Mouse (Mus musculus): ENCODE results near the gene Syt1.
A peak's percentile ranks its signal among the peaks of the same experiment; 100 is the strongest.

The Syt1 gene

GRCm38 (mm10) chr10:108524306-108525029 lies 486.3 kb downstream of the Syt1 start:
- peak in 1 of 2 experiments; percentile 12 for DNase-seq (ENCODE audit: low spot score in 2 of 2)

GRCm38 (mm10) chr10:108519156-108519555 lies 491.6 kb downstream of the Syt1 start:
- no peak for DNase-seq (ENCODE audit: low spot score in 2 of 2)

- DNase-seq (ENCODE audit: low spot score in 2 of 2), result no peak
Observed at GRCm38 (mm10) chr10:108517076-108517475, 493.7 kb downstream of the Syt1 start.

DNA sequence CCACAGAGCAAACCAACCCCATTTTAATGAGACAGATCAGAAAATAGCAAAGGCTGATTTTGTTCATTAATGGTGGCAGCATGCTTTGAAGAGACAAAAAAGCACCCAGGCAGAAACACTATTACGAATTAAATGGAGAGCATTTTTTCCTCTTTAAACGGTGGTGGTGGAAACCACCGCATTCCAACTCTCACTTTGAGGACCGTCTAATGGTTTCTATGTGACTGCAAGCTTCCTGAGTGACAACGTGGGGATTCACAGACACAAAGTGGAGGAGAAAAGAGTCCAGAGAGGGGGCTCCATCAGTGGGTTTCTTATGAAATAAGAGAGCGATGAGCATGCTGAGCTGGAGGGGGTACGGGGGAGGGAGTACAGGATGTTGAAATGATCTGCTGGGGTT lies 496.1 kb downstream of the Syt1 start:
- DNase-seq (ENCODE audit: low spot score in 2 of 2), result no peak

DNA sequence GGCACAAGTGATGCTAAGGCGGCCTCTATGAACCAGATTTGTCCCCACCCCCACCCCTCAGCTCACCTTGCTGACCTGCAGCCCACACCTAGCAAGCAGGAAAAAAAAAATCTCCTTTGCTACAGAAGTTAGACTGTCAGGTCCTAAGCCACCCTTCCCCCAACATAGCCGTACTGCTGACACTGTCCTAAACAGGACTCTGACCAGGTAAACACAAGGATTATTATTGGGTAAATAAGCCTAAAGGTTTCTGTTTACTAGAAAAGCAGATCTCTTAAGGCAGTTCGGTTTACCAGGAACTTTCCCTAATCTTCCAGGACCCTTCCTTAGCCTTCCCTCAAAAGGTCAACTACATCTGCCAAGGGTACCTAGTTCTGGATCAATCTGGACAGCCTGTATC lies 501.2 kb downstream of the Syt1 start:
- DNase-seq (ENCODE audit: low spot score in 2 of 2), result no peak

DNA sequence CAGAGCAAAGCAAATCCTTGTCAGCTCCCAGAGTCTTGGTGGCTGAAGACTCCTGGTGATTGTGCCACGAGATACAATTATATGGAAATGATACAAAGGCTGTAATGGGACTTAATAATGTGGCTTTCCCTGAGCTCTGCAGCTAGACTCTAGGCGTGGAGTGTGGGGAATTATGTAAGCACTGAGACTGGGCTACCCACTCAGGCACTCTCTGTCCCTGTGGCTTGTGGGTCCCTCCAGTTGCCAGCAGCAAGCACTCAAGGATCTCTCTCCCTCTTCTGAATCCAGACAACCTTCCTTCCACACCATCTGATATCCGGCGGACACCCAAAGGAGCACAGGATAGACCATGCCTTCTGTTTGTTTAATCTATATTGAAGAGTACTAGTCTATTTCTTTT lies 503.9 kb downstream of the Syt1 start:
- DNase-seq (ENCODE audit: low spot score in 2 of 2), result no peak

DNA sequence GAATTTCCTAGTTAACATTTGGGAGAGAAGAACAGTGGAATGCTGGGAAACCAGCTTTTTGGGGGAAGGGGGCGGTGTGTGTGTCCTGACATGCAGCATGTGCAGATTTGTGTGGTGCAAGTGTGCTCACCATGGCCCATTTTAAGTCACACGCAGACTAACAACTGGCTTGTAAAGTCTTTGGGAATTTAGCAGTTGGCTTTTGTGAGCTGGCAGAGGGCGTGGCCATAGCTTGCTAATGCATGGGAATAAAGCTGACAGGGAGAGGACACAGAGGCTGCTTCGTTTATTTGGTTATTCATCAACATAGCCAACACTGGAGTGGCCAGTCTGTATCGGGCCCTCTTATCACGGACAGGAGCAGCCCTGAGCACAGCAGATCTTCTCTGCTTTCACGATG lies 505.9 kb downstream of the Syt1 start:
- DNase-seq (ENCODE audit: low spot score in 2 of 2), result no peak

DNA sequence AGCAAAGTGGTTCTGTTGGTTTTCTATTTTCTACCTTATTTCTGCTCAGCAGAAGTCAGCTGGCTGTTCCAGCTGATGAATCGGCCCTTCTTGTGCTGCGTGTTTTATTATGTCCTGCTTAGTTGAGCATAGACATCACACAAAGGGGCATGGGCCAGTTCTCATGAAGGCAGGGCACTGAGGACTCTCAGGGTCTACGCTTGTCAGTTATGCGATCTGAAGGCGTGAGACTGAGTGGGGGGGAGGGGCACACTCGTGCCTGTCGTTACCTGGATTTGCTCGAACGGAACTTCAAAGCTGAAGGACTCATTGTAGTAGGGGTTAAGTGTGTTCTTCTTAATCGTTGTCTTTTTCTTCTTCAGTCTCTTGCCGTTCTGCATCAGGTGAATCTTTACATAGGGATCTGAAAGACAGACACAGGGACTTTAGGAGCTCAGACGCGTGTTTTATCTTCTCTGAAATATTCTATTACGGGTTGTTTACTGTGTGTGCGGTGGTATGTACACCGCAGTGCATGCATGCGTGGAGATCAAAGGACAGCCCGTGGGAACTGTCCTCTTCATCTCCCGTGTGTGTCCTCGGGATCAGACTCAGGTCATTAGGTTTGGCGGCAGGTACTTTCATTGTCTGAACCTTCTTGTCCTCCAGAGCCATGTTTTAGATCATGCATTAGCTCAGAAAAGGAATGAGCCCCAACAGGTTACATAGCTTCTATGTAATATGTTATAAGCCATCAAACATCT lies 506.5 kb downstream of the Syt1 start:
- DNase-seq (ENCODE audit: low spot score in 2 of 2), result no peak

DNA sequence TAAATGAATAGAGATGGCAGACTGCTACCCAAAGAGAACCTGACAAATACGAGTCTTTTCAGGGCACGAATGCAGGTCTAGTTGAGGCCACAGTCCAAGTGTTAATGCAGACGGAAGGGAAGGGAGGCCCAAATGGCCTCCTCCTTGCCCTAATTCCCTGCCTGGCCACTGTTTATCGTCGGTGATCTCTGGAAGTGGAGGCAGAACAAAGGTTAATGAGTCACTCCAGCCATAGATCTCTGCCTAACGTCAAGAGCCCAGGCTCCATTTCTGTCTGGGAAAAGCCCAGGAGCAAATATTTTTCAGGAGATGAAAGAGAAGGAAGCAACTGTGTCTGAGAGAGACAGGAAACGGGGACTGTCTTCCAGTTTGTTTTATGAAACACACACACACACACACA lies 520.6 kb downstream of the Syt1 start:
- DNase-seq (ENCODE audit: low spot score in 2 of 2), result no peak

DNA sequence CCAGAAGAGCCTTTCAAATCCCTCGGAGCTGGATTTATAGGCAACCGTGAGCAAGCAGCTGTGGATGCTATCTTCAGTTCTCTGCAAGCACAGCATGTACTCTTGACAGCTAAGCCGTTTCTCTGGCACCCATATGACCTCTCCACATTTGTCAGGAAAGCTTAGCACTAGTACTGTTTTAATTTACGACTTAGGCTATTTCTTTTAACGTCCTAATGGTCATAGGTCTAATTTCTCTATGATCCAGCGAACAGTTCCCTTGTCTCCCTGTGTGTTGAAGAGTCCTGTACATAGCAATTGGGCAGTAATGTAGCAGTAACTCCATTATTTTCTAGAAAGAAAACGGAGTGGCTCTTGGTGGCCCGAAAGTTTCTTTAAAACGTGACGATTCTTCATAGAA lies 526.8 kb downstream of the Syt1 start:
- DNase-seq (ENCODE audit: low spot score in 2 of 2), result no peak

DNA sequence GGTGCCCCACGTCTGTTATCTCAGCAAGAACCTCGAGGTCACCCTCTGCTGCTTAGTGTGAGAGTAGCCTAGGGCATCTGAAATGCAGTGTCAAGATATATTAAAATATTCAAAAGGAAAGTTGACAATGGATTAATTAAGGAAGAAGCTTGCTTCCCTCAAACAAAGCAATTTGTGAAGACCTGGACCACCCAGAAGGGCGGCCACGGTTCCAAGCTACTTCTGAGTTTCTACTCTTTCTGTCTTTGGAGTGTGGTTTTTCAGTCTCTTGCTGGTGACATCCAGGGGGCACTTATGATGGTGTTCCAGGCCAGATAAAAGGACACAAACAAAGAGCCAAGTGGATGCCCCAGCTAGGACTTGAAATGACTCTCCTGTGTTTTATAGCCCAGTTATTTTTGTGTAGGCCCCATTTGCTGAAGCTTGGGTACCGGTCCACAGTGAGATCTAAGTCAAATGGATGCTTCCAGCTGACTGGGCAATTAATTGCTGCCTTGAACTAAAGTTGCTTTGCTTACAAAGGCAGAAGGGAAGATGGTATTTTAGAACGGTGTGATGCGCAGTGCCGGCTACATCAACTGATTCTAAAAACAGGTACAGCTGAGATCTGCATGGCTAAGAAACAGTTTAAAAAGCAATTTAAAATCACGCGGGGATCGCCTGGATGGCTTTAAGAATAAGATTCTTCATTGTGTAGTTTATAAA lies 530.5 kb downstream of the Syt1 start:
- no peak for DNase-seq (ENCODE audit: low spot score in 2 of 2)

- no peak for DNase-seq (ENCODE audit: low spot score in 2 of 2)
Observed at GRCm38 (mm10) chr10:108470319-108470955, 540.3 kb downstream of the Syt1 start.

DNA sequence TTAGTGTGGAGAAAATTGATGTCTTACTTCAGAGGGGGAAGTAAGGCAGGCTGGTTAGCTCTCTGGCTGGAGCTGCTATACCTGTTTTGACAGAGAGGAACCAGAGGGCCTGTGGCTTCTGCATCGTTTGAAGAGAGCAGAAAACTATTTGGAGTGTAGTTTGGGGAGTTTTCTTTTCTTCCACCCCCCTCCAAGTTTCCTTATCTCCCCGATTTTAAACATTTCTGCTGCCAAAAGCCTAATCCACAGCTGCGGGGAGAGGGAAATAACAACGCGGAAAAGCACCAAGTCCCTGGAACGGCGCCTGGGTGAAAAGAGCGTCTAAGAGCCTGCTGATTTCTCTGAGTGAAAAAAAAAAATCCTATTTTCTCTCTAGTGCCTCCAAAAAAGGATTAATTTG lies 544.2 kb downstream of the Syt1 start:
- DNase-seq (ENCODE audit: low spot score in 2 of 2), result peak in 1 of 2 experiments; percentile 31

GRCm38 (mm10) chr10:108461862-108462261 lies 548.9 kb downstream of the Syt1 start:
- DNase-seq (ENCODE audit: low spot score in 2 of 2), result no peak

- DNase-seq (ENCODE audit: low spot score in 2 of 2), result no peak
Observed at GRCm38 (mm10) chr10:108457054-108457453, 553.7 kb downstream of the Syt1 start.

GRCm38 (mm10) chr10:108455883-108456282 lies 554.9 kb downstream of the Syt1 start:
- DNase-seq (ENCODE audit: low spot score in 2 of 2), result no peak

DNA sequence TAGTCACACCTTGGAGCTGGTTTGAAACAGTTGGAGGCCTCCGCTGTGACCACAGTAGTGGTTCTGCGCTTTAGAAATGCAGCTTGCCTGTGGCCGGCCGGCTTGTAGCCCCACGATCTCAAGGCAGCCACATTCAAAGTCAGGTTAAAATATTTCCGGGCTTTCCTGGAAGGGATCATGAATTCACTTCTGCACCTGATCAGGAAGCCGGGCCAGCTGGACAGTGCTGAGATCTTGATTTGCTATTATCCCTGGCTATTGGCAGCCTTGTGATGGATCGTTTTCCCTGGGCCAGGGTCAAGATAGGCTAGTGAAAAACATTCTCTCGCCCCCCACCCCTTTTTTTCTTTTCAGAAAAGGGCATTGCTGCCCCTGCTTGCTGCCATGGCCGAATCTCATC lies 555.6 kb downstream of the Syt1 start:
- no peak for DNase-seq (ENCODE audit: low spot score in 2 of 2)

DNA sequence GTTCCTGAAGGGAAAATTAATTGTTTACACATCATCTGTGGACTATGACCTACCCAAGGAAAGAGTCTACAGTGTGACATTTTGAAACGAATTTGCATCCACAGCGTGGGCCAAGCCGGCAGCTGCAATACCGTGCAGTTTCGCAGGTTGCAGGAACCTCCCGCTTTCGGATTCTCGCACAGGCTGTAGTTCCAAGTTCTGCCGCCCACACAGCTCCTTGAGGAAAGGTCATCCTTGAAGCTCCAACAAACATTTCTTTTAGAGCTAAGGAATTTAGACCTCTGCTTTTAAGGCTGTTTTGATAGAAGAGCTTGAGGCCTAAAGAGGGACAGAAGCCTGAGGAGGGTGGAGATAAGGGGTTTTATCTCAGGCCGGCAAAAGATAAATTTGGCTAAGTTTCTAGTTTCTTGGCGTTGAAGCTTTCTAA lies 556.1 kb downstream of the Syt1 start:
- no peak for DNase-seq (ENCODE audit: low spot score in 2 of 2)

DNA sequence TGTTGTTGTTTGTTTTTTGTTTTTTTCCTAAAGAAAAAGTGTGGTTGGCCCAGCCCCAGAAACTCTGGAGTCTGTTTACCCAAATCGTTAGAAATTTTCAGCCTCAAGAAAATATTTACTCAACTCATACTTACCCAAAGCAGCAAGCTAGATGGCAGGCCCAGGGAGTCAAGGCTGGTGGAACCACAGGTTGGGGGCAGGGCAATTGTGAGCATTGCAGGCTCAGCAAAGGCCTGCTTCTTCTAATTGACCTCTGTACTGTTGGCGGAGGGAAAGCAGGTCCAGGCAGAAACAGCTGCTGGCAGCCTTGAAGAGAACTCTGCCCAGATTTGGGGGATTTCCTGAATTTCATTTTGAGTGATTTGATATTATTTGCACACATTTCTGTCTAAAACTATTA lies 557.2 kb downstream of the Syt1 start:
- no peak for DNase-seq (ENCODE audit: low spot score in 2 of 2)

DNA sequence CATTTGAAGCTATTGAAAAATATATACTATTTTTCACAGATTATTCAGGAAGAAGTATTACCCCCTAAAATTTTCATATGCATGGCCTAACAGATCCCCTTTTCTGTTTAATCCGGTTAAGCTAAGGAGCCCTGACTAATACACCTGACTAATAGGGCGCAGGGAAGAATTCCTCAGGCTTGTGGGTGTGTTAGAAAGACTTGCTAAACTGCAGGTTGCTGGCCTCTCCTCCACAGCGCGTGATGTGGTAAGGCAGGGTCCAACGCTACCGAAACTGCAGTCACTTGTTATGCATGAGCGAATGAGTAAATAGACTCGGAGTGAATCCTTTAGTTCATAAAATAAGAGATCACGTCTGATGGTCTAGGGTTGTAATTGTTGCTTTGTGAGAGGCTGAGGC lies 558.4 kb downstream of the Syt1 start:
- no peak for DNase-seq (ENCODE audit: low spot score in 2 of 2)

GRCm38 (mm10) chr10:108451516-108451915 lies 559.3 kb downstream of the Syt1 start:
- no peak for DNase-seq (ENCODE audit: low spot score in 2 of 2)

DNA sequence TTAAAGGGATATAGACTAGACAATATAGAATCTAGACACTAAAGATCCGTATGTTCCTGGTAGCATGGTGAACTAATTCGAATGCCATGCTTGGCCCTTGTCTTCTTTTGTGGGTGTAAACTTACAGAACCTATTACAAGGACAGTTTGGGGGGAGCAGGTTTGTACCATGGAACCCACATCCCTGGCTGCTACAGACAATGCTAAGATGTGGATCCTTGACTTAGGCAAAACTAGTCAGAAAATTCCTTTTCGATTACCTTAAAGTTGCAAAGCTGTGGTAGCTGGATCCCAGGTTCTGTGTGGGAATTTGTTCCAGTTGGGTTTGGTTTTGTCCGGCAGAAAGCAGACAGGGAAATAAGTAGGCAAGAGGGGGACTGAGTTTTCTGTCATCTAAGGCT lies 560.4 kb downstream of the Syt1 start:
- DNase-seq (ENCODE audit: low spot score in 2 of 2), result no peak
